Comparison of ENCODE assay signal across 17 mouse cellular contexts in genomic region chr11:62080476-62080875, GRCm38 (mm10).
DNase-seq lines count a peak whose midpoint lies in the region; TF ChIP-seq lines count a peak whose summit lies in the region.
"Had no signal": no experiment of that assay in that cellular context is flagged by ENCODE, and none has a peak within 500 bp of the region (broad histone marks: within the 10 kb centered on the region; RNA-seq: fewer than 3 reads in every experiment).

No protein-coding gene starts in this region.

- intact Hi-C loops in heart, postnatal 36 days (cut with DNase I): no loop called here
- intact Hi-C loops in left cerebral cortex, postnatal 25 days (cut with DNase I): no loop called here

- peak; percentile 24 for DNase-seq in heart, adult 11 months
- no peak for DNase-seq in heart, postnatal 36 days
- no peak for DNase-seq in layer of hippocampus, adult 2 months (ENCODE audit: low spot score in 2 of 2)
- DNase-seq in layer of hippocampus, adult 8-10 months (ENCODE audit: low spot score in 2 of 2): no peak
- DNase-seq in A20 (ENCODE audit: low read depth, low spot score): peak; percentile 16
- DNase-seq in brain, embryonic 14.5 days (ENCODE audit: low read depth): peak; percentile 40
- DNase-seq in urinary bladder, postnatal 25 days (ENCODE audit: low spot score): no peak
- no peak for DNase-seq in left cerebral cortex, postnatal 25 days (ENCODE audit: low spot score in 2 of 2)
- DNase-seq: adrenal gland, postnatal 14 days; cerebellum, adult 18-20 months; cerebellum, adult 9-11 months; cerebellum, postnatal 36 days; gastrocnemius, postnatal 36 days; heart, adult 18-20 months had no signal

- TF ChIP-seq CTCF in layer of hippocampus, adult 2 months (conservative IDR thresholded peaks at IDR 0.05): no peak
- TF ChIP-seq CTCF in brain, embryonic 14.5 days (IDR thresholded peaks at IDR 0.05; ENCODE audit: borderline replicate concordance, extremely low read depth, insufficient read depth, insufficient read length): no peak

- TF ChIP-seq POLR2A in brain, embryonic 14.5 days (IDR thresholded peaks at IDR 0.05; ENCODE audit: borderline replicate concordance, extremely low read depth, insufficient read depth, insufficient read length, poor library complexity, severe bottlenecking): no peak

- H3K27ac ChIP-seq in layer of hippocampus, adult 2 months: 0 out of 2 replicates have a peak overlapping the region, but pooled peaks have one; percentile 40
- H3K27ac ChIP-seq: embryonic facial prominence, embryonic 13.5 days; forebrain, embryonic 15.5 days; heart, embryonic 10.5 days had no signal

- no peak overlapping the region for H3K4me3 ChIP-seq in layer of hippocampus, adult 2 months
- H3K4me3 ChIP-seq: embryonic facial prominence, embryonic 13.5 days; forebrain, embryonic 15.5 days; heart, embryonic 10.5 days had no signal

Comparison
In these comparisons a context has a peak if more than half of its experiments do, and no peak if none do; other contexts are left out.
1. DNase-seq: peak in heart, adult 11 months (single experiment), A20 (single experiment) and brain, embryonic 14.5 days (single experiment); none in heart, postnatal 36 days (0 of 2), layer of hippocampus, adult 2 months (0 of 2), layer of hippocampus, adult 8-10 months (0 of 2), urinary bladder, postnatal 25 days (single experiment) and left cerebral cortex, postnatal 25 days (0 of 2).